Mouse (Mus musculus): ENCODE data around the gene Map10.

- no peak for TF ChIP-seq CTCF (IDR thresholded peaks at IDR 0.05; ENCODE audit: low read depth)
- no peak for TF ChIP-seq EP300 (optimal IDR thresholded peaks at IDR 0.05)
These were observed 6.2 kb downstream of the Map10 start for GRCm38 (mm10) chr8:125675796-125676195.
